Mouse (Mus musculus): ENCODE data around the gene Stard3nl. TPM values are rescaled to one million over a fixed set of nuclear protein-coding genes. Genes with fewer than 3 reads are reported as not detected.

Stard3nl gene
- total RNA-seq, 2 experiments from 2014 or later: 69.5 to 74.5 TPM

Other genes starting within 250 kb of the Stard3nl start
- gene Epdr1, start 224.1 kb upstream of the Stard3nl start, total RNA-seq (2021): 10 to 100 TPM; 48.2 to 50.1 TPM
- 1 to 10 TPM; 1.3 to 1.5 TPM for gene Sfrp4, start 227.3 kb upstream of the Stard3nl start, total RNA-seq (2021)

Measured in left cerebral cortex, postnatal 14 days (tissue).